Mouse (Mus musculus): Measurements from ENCODE around the gene Rp2. TPM values are rescaled to one million over a fixed set of nuclear protein-coding genes. Genes with fewer than 3 reads are reported as not detected.
"Not testable (repeated sequence)": the region's sequence is repeated elsewhere in the genome, so short reads cannot be mapped to it uniquely, and the experiment has no call there.

The Rp2 gene
- polyA plus RNA-seq, 1 experiment: 8.1 TPM

DNA sequence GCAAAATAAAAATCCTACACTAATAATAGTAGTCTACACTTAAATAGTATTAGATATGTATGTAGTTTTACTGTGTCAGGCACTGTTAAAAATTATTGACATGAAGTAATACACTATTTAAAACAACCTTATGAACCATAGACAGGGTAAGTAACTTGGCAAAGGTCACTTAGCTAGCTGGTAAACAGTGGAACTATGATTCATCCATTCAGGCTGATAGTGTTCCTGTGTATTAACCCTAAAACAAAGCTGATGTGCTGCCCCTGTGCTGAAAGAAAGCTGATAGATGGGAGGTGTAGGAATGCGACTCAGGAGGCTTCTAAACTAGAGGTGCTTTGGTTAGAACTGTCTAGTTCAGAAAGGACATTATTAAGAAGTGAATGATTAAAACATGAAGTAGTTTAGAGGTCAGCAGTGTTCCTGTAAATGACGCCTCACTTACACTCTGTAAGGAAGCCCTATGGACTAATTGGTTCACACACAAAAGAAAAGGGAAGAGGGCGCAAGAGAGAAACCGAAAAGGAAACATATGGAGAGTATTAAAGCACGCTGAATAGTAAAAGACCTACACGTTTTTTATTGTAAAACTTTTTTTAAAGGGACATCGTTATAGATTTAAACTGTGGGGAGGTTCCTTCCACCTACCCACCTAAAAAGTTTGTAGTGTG lies 15.2 kb downstream of the Rp2 start:
- DNase-seq: no peak
- H3K4me1 ChIP-seq (ENCODE audit: control insufficient read depth, insufficient read depth, low read length): no peaks in the 10 kb centered on the region
- TF ChIP-seq POLR2A (IDR thresholded peaks at IDR 0.05; ENCODE audit: borderline replicate concordance, extremely low read depth, low read depth, low read length): no peak
- no peak for TF ChIP-seq CTCF (IDR thresholded peaks at IDR 0.05; ENCODE audit: insufficient read depth, low read length)
- WGBS: 72% methylated on average over 7 of the region's 7 CpGs
- no peak overlapping the region for H3K4me3 ChIP-seq (replicated peaks; ENCODE audit: extremely low read depth, low read depth, low read length)

DNA sequence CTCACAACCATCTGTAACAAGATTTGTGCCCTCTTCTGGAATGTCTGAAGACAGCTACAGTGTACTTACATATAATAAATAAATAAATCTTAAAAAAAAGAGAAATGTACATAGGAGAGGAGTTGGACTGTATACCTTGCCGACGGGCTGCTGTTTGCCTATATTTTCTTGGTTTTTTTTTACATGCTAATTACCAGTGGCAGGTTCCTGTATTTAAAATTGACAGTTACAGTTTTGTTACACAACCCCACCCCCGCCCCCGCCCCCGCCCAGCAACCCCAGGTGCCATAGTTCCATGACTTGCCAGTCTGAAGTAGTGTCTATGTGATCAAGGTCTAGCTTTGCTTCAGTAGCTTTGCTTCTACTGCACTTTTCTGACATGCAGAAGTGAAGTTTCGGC lies 18.0 kb downstream of the Rp2 start:
- 78% methylated on average over 6 of the region's 6 CpGs for WGBS

DNA sequence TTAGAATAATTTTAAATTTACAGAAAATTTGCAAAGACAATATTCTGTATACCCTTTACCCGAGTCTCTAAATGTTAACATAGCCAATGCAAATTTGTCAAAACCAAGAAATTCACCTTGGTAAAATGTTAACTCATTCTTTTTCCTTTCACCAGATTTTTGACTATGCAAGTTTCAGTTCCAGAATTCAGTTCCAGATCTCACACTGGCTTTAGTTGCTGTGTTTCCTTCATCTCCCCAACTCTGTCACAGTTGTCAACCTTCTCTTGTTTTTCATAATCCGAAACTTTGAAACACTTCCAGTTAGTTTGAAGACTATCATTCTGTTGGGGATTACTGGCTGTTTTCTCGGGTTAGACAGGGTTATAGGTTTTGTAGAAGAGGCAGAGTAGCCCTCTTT lies 22.7 kb downstream of the Rp2 start:
- Histone ChIP-seq H3K4me1 (ENCODE audit: control insufficient read depth, insufficient read depth, low read length) (no peaks in the 10 kb centered on the region), H3K4me3 (replicated peaks; ENCODE audit: extremely low read depth, low read depth, low read length) (no peak overlapping the region)
- 63% methylated on average over 3 of the region's 3 CpGs for WGBS
- TF ChIP-seq CTCF (IDR thresholded peaks at IDR 0.05; ENCODE audit: insufficient read depth, low read length) (no peak), POLR2A (IDR thresholded peaks at IDR 0.05; ENCODE audit: borderline replicate concordance, extremely low read depth, low read depth, low read length) (no peak)
- DNase-seq: no peak

More for the DNA sequence above, 18.0 kb downstream of the Rp2 start:
- no peak for TF ChIP-seq CTCF (IDR thresholded peaks at IDR 0.05; ENCODE audit: insufficient read depth, low read length)
- TF ChIP-seq POLR2A (IDR thresholded peaks at IDR 0.05; ENCODE audit: borderline replicate concordance, extremely low read depth, low read depth, low read length): no peak
- no peak for DNase-seq
- Histone ChIP-seq H3K4me3 (replicated peaks; ENCODE audit: extremely low read depth, low read depth, low read length) (no peak overlapping the region), H3K4me1 (ENCODE audit: control insufficient read depth, insufficient read depth, low read length) (no peaks in the 10 kb centered on the region)

DNA sequence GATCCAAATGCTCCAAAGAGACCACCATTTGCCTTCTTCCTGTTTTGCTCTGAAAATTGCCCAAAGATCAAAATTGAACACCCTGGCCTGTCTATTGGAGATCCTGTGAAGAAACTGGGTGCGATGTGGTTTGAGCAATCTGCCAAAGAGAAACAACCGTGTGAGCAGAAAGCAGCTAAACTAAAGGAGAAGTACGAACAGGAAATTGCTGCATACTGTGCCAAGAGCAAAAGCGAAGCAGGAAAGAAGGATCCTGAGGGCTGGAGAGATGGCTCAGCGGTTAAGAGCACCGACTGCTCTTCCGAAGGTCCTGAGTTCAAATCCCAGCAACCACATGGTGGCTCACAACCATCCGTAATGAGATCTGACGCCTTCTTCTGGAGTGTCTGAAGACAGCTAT lies 27.7 kb downstream of the Rp2 start:
- H3K4me1 ChIP-seq (ENCODE audit: control insufficient read depth, insufficient read depth, low read length); DNase-seq; H3K4me3 ChIP-seq (replicated peaks; ENCODE audit: extremely low read depth, low read depth, low read length): not testable (repeated sequence)
- WGBS: 80% methylated on average over 9 of the region's 9 CpGs

DNA sequence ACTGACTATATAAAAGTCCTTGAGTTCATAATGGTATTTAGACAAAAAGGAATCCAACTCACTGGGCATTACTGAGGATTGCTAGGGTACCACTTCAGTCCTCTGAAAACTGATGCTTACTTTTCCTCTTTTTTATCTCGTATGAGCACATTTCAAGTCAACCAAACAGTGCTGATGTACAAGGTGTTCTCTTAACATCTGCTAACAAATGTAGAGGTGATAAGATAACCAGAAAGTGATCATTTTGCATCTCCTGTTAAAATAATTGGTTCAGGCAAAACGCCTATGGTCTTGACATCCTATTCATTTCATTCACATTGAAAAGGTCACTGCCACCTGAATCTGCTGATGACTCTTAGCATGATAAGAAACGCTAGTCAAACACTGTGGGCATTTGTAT lies 28.7 kb downstream of the Rp2 start:
- DNase-seq: no peak
- no peak for TF ChIP-seq POLR2A (IDR thresholded peaks at IDR 0.05; ENCODE audit: borderline replicate concordance, extremely low read depth, low read depth, low read length)
- no peak for TF ChIP-seq CTCF (IDR thresholded peaks at IDR 0.05; ENCODE audit: insufficient read depth, low read length)
- 55% methylated on average over 3 of the region's 3 CpGs for WGBS
- Histone ChIP-seq H3K4me3 (replicated peaks; ENCODE audit: extremely low read depth, low read depth, low read length) (no peak overlapping the region), H3K4me1 (ENCODE audit: control insufficient read depth, insufficient read depth, low read length) (no peaks in the 10 kb centered on the region)

DNA sequence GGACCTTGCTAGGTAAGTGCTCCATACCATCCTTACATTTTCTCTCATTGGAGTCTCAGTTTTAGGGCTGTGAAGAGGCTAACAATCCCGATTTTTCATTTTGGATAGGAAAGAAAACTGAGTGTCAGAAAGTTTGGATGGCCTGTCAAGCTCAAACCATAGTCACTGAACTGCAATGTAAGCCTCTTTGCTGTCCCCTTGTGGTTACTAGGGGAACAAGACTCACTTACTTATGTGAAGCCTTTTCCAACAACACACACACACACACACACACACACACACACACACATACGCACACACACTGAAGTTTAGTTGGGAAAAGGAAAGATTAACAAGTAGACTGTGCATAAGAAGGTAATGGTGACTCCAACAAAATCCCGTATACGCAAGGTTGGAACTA lies 39.8 kb downstream of the Rp2 start:
- H3K4me3 ChIP-seq (replicated peaks; ENCODE audit: extremely low read depth, low read depth, low read length): no peak overlapping the region
- TF ChIP-seq CTCF (IDR thresholded peaks at IDR 0.05; ENCODE audit: insufficient read depth, low read length) (no peak), POLR2A (IDR thresholded peaks at IDR 0.05; ENCODE audit: borderline replicate concordance, extremely low read depth, low read depth, low read length) (no peak)
- WGBS: 76% methylated on average over 4 of the region's 4 CpGs
- no peaks in the 10 kb centered on the region for H3K4me1 ChIP-seq (ENCODE audit: control insufficient read depth, insufficient read depth, low read length)
- no peak for DNase-seq

DNA sequence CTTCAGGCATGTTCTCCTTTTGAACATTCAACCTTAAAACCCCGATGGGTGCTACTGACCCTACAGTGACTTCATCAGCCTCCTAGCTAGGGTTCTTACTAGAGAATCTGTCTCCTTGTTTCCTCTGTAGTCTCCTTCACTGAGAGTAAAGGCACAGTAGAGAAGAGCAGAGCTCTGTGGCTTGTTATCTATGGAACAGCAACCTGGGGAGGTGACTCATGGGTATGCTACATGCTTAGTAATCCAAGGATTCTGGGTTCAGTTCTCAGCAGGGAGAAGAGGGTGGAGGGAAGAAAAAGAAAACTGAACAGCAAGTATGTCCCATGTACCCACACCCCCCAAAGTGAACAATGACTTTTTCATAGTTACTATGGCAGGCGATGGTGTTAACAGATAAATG lies 42.6 kb downstream of the Rp2 start:
- TF ChIP-seq CTCF (IDR thresholded peaks at IDR 0.05; ENCODE audit: insufficient read depth, low read length): no peak
- no peak for TF ChIP-seq POLR2A (IDR thresholded peaks at IDR 0.05; ENCODE audit: borderline replicate concordance, extremely low read depth, low read depth, low read length)
- 90% methylated on average over 2 of the region's 2 CpGs for WGBS
- no peak overlapping the region for H3K4me3 ChIP-seq (replicated peaks; ENCODE audit: extremely low read depth, low read depth, low read length)
- no peak for DNase-seq
- no peaks in the 10 kb centered on the region for H3K4me1 ChIP-seq (ENCODE audit: control insufficient read depth, insufficient read depth, low read length)

DNA sequence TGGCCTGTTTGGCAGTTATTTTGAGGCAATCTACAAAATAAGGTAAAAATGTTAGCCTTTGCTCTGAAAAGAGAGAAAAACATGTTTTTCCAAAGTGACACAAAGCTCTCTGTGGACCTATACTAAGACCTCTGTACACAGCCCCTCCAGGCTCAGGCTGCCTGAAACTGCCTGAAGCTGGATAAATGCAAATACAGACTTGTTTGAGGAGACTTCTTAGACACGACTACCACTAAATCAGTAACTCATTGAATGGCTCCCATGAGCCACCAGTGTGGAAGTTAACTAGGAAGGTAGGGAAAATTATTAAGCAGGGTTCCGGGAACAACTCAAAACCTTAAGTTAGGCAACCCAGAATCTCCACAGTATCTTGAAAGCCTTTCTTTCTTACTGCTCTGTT lies 43.4 kb downstream of the Rp2 start:
- Histone ChIP-seq H3K4me1 (ENCODE audit: control insufficient read depth, insufficient read depth, low read length) (no peaks in the 10 kb centered on the region), H3K4me3 (replicated peaks; ENCODE audit: extremely low read depth, low read depth, low read length) (no peak overlapping the region)
- 64% methylated on average over 2 of the region's 2 CpGs for WGBS
- TF ChIP-seq CTCF (IDR thresholded peaks at IDR 0.05; ENCODE audit: insufficient read depth, low read length) (no peak), POLR2A (IDR thresholded peaks at IDR 0.05; ENCODE audit: borderline replicate concordance, extremely low read depth, low read depth, low read length) (no peak)
- DNase-seq: no peak

DNA sequence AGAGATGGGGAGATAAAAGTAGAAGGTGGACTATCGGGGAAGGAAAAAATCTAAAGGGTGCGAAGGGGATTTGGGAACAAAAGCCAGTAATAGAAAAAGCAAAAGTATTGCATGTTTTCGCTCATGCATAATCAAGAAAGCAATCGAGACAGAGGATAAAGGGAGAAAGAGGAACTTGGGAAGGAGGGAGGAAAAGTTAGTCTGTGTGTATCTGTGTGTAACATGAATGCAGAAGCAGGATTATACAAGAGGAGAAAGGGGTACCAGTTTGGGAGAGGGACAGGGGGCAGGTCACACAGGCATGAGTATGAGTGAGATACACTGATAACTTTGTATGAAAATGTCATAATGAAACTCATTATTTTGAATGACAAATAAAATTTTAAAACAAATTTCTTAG lies 47.1 kb downstream of the Rp2 start:
- WGBS: 91% methylated on average over 4 of the region's 4 CpGs
- no peak for DNase-seq
- no peak overlapping the region for H3K4me3 ChIP-seq (replicated peaks; ENCODE audit: extremely low read depth, low read depth, low read length)
- H3K4me1 ChIP-seq (ENCODE audit: control insufficient read depth, insufficient read depth, low read length): no peaks in the 10 kb centered on the region
- no peak for TF ChIP-seq CTCF (IDR thresholded peaks at IDR 0.05; ENCODE audit: insufficient read depth, low read length)
- TF ChIP-seq POLR2A (IDR thresholded peaks at IDR 0.05; ENCODE audit: borderline replicate concordance, extremely low read depth, low read depth, low read length): no peak

DNA sequence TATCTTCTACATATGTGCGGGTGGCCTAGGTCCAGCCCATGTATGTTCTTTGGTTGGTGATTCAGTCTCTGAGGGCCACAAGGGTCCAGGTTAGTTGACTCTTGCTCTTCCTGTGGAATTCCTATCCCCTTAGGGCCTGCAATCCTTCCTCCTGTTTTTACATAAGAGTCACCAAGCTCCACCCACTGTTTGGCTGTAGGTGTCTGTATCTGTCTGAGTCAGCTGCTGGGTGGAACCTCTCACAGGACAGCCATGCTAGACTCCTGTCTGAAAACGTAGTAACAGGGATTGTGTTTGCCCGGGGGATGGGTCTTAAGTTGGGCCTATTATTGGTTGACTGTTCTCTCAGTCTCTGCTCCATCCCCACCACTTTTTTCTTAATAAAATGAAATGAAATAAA lies 47.9 kb downstream of the Rp2 start:
- Histone ChIP-seq H3K4me1 (ENCODE audit: control insufficient read depth, insufficient read depth, low read length) (no peaks in the 10 kb centered on the region), H3K4me3 (replicated peaks; ENCODE audit: extremely low read depth, low read depth, low read length) (no peak overlapping the region)
- TF ChIP-seq CTCF (IDR thresholded peaks at IDR 0.05; ENCODE audit: insufficient read depth, low read length): no peak
- no peak for TF ChIP-seq POLR2A (IDR thresholded peaks at IDR 0.05; ENCODE audit: borderline replicate concordance, extremely low read depth, low read depth, low read length)
- 80% methylated on average over 3 of the region's 3 CpGs for WGBS
- DNase-seq: no peak
